Mouse (Mus musculus) neural tube, embryonic 10.5 days (tissue): Measurements from ENCODE around the gene Mkrn2.
"Not testable (repeated sequence)": the region's sequence is repeated elsewhere in the genome, so short reads cannot be mapped to it uniquely, and the experiment has no call there.

Source experiments
- DNase-seq: peaks from one replicate; pipeline ENCODE4 v3.0.0-alpha.2; 2017; ENCODE audit warnings: low spot score; ENCODE audit errors: extremely low spot score

Mkrn2 gene

DNA sequence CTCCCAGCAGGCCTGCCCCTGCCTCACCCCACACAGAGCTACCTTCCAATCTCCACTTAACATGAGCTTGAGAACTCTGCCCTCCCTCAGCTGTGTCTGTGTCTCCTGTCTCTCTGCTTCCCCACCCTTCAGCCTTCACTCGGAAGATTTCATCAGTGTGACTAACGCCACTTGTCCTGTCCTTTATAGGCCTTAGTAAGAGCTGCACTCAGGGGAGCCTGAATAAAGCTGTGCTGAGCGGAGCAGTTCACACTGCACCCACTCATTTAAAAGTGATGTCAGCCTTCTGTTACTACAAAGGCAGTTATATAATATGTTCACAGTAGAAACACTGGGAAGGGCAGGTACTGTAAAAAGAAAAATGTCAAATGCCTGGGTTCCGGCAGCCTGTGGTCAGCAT lies 5.7 kb downstream of the Mkrn2 start:
- DNase-seq: no peak

DNA sequence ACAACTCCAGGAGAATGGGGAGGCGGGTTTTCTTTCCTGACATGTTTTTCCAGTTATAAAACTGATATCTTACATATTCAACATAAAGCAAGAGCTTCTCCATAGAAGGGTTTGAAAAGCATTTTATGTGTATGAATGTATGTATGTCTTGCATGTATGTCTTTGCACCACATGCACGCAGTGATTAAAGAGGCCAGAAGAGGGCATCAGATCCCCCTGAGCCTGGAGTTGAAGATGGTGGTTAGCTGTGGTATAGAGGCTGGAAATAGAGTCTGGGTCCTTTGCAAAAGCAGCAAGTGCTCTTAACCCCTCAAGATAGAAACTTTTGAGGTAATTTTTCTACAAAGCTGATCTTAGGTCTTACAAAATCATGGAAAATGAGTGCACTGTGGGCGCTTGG lies 7.4 kb downstream of the Mkrn2 start:
- DNase-seq: peak; percentile 30

DNA sequence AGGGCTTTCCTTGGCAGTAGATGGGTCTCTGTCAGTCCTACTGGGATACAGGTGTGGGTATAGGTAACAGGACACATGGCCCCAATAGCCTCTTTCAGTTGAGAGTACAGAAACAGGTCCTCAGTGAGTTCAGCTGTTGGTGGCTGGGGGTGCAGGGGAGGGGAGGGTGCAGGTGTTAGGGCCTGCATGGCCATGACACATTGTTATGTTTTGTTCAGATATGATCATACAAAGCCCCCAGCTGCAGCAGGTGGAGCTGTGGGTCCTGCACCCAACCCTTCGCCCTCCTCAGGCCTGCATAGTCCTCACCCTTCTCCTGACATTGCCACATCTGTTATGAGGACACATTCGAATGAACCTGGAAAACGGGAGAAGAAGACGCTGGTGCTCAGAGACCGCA lies 8.6 kb downstream of the Mkrn2 start:
- no peak for DNase-seq

DNA sequence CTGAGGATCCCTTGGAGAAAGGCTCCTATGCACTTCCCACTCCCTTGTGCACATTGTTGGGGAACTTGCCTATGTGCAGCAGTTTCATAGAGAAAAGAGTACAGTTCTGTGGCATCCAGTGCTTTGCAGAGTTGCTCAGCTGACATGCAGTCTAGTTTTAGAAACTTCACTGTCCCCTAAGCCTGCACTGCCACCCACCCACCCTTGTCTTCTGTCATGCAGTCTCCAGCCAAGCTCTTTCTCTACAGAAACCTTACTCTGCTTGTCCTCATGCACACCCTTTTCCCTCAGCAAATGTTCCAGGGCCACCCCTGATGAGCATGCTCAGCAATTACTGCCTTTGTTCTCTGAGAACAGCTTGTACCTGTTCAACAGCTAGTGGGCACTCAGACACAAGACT lies 12.1 kb downstream of the Mkrn2 start:
- no peak for DNase-seq

DNA sequence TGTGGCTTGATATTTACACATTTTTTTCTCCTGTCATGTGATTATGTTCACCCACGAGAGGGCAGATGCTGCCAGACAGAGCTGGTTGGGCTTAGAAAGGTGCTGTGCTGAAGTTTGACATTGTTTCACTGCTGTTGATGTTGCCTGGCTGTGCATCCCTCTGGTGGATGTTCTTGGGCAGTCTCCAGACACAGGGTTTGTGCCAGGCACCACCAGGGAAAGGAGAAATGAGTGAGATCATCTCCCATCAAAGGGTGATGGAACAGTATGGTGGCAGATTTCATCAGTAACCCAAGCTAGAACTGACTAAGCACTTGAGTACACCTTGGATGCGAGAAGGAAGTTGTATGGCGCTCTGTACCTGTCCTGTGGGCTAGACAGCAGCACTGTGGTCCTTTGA lies 14.3 kb downstream of the Mkrn2 start:
- DNase-seq: no peak

DNA sequence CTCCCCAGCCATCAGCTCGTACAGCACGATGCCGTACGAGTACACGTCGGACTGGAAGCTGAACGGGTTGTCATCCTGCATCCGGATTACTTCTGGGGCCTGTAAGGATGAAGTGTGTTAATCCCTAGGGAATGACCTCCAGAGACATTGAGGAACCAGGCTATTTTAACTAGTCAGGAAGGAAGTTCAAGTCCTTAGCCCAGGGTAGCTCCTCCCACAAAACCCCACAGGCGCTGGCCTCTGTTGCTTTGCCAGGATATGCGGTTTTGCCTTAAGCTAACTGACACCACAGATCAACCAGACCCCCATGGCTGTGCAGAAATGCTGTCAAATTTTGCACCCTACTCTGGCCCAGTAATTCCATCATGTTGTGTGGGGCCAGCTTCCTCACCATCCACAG lies 18.1 kb downstream of the Mkrn2 start:
- DNase-seq: no peak

GRCm38 (mm10) chr6:115620942-115621341 lies 19.2 kb downstream of the Mkrn2 start:
- DNase-seq: no peak

- no peak for DNase-seq
Observed at GRCm38 (mm10) chr6:115626121-115626520, 24.4 kb downstream of the Mkrn2 start.

DNA sequence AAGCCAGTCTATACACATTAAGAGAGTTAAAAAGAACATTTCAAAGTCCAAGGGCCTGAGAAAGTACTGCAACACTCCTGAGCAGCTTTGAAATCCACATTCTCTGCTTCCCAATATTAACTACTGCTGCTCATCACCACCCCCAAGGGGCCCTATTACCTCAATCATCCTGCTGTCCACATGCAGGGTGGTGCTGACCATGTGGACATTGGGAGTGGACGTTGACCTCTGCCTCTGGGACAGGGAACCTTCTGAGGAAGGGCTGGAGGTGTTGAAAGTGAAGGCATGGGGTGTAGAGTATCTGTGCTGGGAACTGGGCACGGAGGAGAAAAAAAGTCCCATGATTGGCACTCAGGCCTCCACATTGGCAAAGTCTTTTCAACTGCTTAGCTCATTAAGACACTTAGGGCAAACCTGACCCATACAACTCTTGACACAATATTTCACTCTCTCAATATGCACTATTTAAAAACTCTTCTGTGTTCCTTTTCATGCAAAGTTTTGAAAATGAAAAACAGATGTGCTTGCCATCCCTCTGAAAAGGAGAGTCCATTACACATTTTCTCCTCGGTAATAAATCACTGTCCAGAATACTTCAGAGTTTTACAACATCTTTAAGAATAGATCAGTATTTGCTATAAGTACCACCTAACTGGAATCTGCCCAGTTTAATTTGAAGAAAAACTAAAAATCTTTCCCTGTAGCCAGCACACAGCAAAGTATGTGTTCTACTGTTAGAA lies 29.5 kb downstream of the Mkrn2 start:
- DNase-seq: no peak

DNA sequence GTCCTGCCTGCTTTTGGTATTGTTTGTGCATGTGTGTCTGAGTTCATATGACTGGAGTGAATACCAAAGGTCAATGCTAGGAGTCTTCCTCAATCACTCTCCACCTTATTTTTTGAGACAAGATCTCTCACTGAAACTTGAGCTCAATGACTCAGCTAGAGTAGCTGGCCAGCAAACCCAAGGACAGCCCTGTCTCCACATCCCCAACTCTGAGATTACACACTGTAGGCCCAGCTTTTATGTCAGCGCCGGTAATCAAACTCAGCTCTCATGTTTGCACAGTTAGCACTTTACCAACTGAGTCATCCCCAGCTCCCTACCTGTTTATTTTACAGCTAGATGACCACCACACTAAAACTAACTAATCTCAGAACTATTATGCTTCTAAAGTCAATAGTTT lies 32.3 kb downstream of the Mkrn2 start:
- DNase-seq: no peak

- DNase-seq: not testable (repeated sequence)
Observed at GRCm38 (mm10) chr6:115638188-115638587, 36.5 kb downstream of the Mkrn2 start.

- no peak for DNase-seq
Observed at GRCm38 (mm10) chr6:115643315-115643714, 41.6 kb downstream of the Mkrn2 start.

- no peak for DNase-seq
Observed at GRCm38 (mm10) chr6:115649792-115650365, 48.2 kb downstream of the Mkrn2 start.

GRCm38 (mm10) chr6:115650476-115651427 lies 49.0 kb downstream of the Mkrn2 start:
- no peak for DNase-seq

DNA sequence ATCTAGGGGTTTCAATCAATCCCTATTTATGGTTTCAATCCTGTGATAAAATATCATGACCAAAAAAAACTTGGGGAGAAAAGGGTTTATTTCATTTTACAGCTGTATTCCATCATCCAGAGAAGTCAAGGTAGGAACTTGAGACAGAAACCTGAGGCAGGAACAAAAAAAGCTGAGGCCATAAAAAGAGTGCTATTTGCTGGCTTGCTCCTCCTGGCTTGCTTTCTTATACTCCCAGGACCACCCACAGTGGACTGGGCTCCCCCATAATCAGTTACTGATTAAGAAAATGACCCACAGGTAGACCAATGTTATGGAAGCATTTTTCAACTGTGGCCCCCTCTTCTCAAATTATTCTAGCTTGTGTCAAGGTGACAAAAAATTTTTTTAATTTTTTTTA lies 50.0 kb downstream of the Mkrn2 start:
- no peak for DNase-seq

DNA sequence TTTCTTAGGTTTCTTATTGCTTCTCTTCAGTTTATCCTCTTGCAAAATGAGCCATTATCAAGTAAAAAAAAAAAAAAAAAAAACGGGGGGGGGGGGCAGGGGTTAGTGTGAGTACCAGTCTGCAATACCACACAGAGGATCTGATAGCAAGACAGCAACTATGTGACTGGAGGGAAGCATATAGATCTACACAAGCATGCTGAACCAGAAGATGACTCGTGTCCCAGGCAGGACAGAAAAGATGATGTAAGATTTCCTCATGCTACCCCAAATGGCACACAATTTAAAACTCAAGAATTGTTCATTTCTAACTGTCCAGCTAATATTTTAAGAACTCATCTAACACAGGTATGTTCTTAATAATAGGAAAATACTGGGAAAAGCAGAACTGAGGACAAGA lies 52.2 kb downstream of the Mkrn2 start:
- no peak for DNase-seq

DNA sequence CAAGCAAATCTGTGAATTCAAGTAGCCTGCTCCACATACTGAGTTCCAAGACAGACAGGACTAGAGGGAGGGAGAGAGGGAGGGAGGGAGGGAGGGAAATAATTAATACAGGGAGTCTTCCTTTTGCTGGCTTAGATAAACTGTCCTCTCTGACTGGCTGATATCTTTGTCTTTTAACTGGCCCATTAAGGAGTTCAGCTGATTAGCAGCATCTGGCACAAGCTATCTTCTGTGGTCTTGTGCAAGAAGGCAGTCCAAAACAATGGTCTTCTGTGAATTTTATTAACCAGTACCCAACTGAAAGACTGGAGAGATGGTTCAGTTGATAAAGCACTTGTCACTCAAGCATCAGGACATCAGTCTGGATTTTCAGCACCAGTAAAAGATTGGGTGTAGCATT lies 57.1 kb downstream of the Mkrn2 start:
- no peak for DNase-seq

GRCm38 (mm10) chr6:115664268-115664667 lies 62.6 kb downstream of the Mkrn2 start:
- DNase-seq: no peak

DNA sequence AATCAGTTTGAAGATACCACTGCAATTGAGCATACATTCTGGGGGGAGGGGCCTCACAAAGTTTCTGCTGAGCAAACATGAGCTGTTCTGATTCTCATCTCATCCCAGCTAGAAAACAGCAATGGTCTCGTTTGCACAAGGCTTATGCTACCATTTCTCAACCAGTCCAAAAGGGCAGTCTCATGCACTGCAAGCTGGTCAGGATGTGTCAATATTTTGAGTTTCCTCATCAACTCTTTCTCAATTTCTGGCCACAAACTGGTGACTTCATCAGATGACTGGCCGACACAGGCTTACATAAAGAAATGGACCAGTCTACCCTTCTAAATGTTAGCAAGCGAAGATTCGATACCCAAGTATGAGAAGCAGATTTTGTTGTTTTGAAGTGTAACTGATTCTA lies 64.9 kb downstream of the Mkrn2 start:
- DNase-seq: no peak
